Mouse (Mus musculus): ENCODE measurements around the gene Gm45623. TPM values are rescaled to one million over a fixed set of nuclear protein-coding genes. Genes with fewer than 3 reads are reported as not detected.

The Gm45623 gene
- polyA plus RNA-seq, 1 experiment from 2014 or later: not detected

- ATAC-seq: no peak
- no peak overlapping the region for H3K9ac ChIP-seq
- no peaks in the 10 kb centered on the region for H3K9me3 ChIP-seq (replicated peaks)
- WGBS (ENCODE audit: insufficient replicate concordance): 59% methylated on average over 2 of the region's 2 CpGs
- peaks cover 17% of the 10 kb centered on the region for H3K4me1 ChIP-seq
- peaks cover 17% of the 10 kb centered on the region for H3K36me3 ChIP-seq
- H3K4me3 ChIP-seq: no peak overlapping the region
- no peak overlapping the region for H3K4me2 ChIP-seq
- no peaks in the 10 kb centered on the region for H3K27me3 ChIP-seq (replicated peaks)
- H3K27ac ChIP-seq: no peak overlapping the region
Measured at GRCm38 (mm10) chr13:56710620-56711019, 43.0 kb downstream of the Gm45623 start.

- Histone ChIP-seq H3K4me2 (no peak overlapping the region), H3K9ac (no peak overlapping the region), H3K27me3 (replicated peaks) (no peaks in the 10 kb centered on the region), H3K9me3 (replicated peaks) (no peaks in the 10 kb centered on the region), H3K27ac (no peak overlapping the region), H3K4me1 (peaks cover 41% of the 10 kb centered on the region), H3K36me3 (peaks cover 19% of the 10 kb centered on the region), H3K4me3 (no peak overlapping the region)
- 67% methylated on average over 4 of the region's 4 CpGs for WGBS (ENCODE audit: insufficient replicate concordance)
- no peak for ATAC-seq
Measured at GRCm38 (mm10) chr13:56707606-56708005, 46.0 kb downstream of the Gm45623 start.

- no peak overlapping the region for H3K4me2 ChIP-seq
- H3K9me3 ChIP-seq (replicated peaks): no peaks in the 10 kb centered on the region
- no peak overlapping the region for H3K27ac ChIP-seq
- H3K4me1 ChIP-seq: peaks cover 45% of the 10 kb centered on the region
- H3K36me3 ChIP-seq: peaks cover 14% of the 10 kb centered on the region
- no peak overlapping the region for H3K9ac ChIP-seq
- no peaks in the 10 kb centered on the region for H3K27me3 ChIP-seq (replicated peaks)
- WGBS (ENCODE audit: insufficient replicate concordance): 84% methylated on average over 4 of the region's 4 CpGs
- no peak for ATAC-seq
- H3K4me3 ChIP-seq: no peak overlapping the region
Measured at GRCm38 (mm10) chr13:56707111-56707510, 46.5 kb downstream of the Gm45623 start.

- Histone ChIP-seq H3K4me1 (peaks cover 38% of the 10 kb centered on the region), H3K4me2 (peak overlapping the region; percentile 92), H3K9me3 (replicated peaks) (no peaks in the 10 kb centered on the region), H3K27ac (no peak overlapping the region), H3K27me3 (replicated peaks) (no peaks in the 10 kb centered on the region), H3K36me3 (0 out of 2 replicates have a peak, but pooled peaks cover 13% of the 10 kb centered on the region), H3K9ac (no peak overlapping the region), H3K4me3 (no peak overlapping the region)
- 61% methylated on average over 2 of the region's 2 CpGs for WGBS (ENCODE audit: insufficient replicate concordance)
- no peak for ATAC-seq
Measured at GRCm38 (mm10) chr13:56704596-56704995, 49.0 kb downstream of the Gm45623 start.

GRCm38 (mm10) chr13:56703871-56704321 is 49.7 kb downstream of the Gm45623 start:
- Histone ChIP-seq H3K4me2 (peak overlapping the region; percentile 92), H3K9me3 (replicated peaks) (no peaks in the 10 kb centered on the region), H3K4me3 (peak overlapping the region; percentile 66), H3K27ac (peak overlapping the region; percentile 95), H3K4me1 (peaks cover 38% of the 10 kb centered on the region), H3K9ac (peak overlapping the region; percentile 87), H3K36me3 (0 out of 2 replicates have a peak, but pooled peaks cover 13% of the 10 kb centered on the region), H3K27me3 (replicated peaks) (no peaks in the 10 kb centered on the region)
- 2% methylated on average over 11 of the region's 11 CpGs for WGBS (ENCODE audit: insufficient replicate concordance)
- ATAC-seq: peak; percentile 57

- peak overlapping the region; percentile 66 for H3K4me3 ChIP-seq
- peak overlapping the region; percentile 92 for H3K4me2 ChIP-seq
- ATAC-seq: peak; percentile 78
- H3K27ac ChIP-seq: peak overlapping the region; percentile 95
- no peaks in the 10 kb centered on the region for H3K27me3 ChIP-seq (replicated peaks)
- H3K36me3 ChIP-seq: 0 out of 2 replicates have a peak, but pooled peaks cover 13% of the 10 kb centered on the region
- peak overlapping the region; percentile 87 for H3K9ac ChIP-seq
- peaks cover 38% of the 10 kb centered on the region for H3K4me1 ChIP-seq
- WGBS (ENCODE audit: insufficient replicate concordance): under 1% methylated on average over 71 of the region's 80 CpGs
- no peaks in the 10 kb centered on the region for H3K9me3 ChIP-seq (replicated peaks)
Measured at GRCm38 (mm10) chr13:56703222-56703870, 50.3 kb downstream of the Gm45623 start.

GRCm38 (mm10) chr13:56702469-56703221 is 51.0 kb downstream of the Gm45623 start, which contains the start of gene Smad5:
TSS of gene Smad5 (plus strand) at chr13:56703010.
- ATAC-seq: peak; percentile 78
- Histone ChIP-seq H3K4me2 (peak within 1 kb of the TSS; percentile 92), H3K4me1 (peaks cover 38% of the 10 kb centered on the region), H3K27me3 (replicated peaks) (no peaks in the 10 kb centered on the region), H3K9me3 (replicated peaks) (no peaks in the 10 kb centered on the region), H3K27ac (peak within 1 kb of the TSS; percentile 95), H3K36me3 (0 out of 2 replicates have a peak, but pooled peaks cover 13% of the 10 kb centered on the region), H3K9ac (peak within 1 kb of the TSS; percentile 87), H3K4me3 (peak within 1 kb of the TSS; percentile 66)
- WGBS (ENCODE audit: insufficient replicate concordance): 5% methylated on average over 60 of the region's 62 CpGs

Other genes starting within 250 kb of the Gm45623 start
- gene Fbxl21, start 231.4 kb downstream of the Gm45623 start, polyA plus RNA-seq (2016; fragmentation: Nextera tagmentation; extraction: Ambion mirVana): 0.72 and 0.81 TPM in 2 replicates
- gene Lect2, start 205.3 kb downstream of the Gm45623 start, polyA plus RNA-seq (2016; fragmentation: Nextera tagmentation; extraction: Ambion mirVana): 31.7 and 38.1 TPM in 2 replicates
- gene Tgfbi, start 144.3 kb downstream of the Gm45623 start, polyA plus RNA-seq (2016; fragmentation: Nextera tagmentation; extraction: Ambion mirVana): 13.4 and 14.0 TPM in 2 replicates
- gene Smad5, start 50.8 kb downstream of the Gm45623 start, polyA plus RNA-seq (2016; fragmentation: Nextera tagmentation; extraction: Ambion mirVana): 7.3 TPM in 2 replicates
- not detected in 2 replicates for gene Trpc7, start 142.2 kb upstream of the Gm45623 start, polyA plus RNA-seq (2016; fragmentation: Nextera tagmentation; extraction: Ambion mirVana)